Mouse (Mus musculus): ENCODE results near the gene Guca1b. TPM values are rescaled to one million over a fixed set of nuclear protein-coding genes. Genes with fewer than 3 reads are reported as not detected.
A peak's percentile ranks its signal among the peaks of the same experiment; 100 is the strongest.

The Guca1b gene
- total and polyA plus RNA-seq, 3 experiments = 1.3 to 3.1 TPM; not detected in 1

DNA sequence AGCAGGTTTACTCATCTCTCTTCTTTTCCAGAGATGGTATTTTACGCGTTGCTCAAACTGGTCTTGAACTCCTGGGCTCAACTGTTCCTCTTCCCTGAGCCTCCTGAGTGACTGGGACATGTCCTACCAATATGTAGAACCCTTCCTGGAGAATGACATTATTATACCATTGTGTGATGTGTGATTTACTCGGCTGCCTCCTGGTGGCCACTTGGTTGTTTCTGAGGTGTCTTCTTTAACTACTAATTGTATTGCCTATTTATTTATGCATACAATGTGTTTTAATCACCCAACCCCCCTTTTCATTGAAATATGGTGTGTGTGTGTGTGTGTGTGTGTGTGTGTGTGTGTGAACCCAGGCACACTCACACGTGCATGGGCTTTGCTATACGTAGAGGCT lies 45.6 kb downstream of the Guca1b start:
- no peak for TF ChIP-seq GATA1 (IDR thresholded peaks at IDR 0.05; ENCODE audit: low read depth, low read length)
- TF ChIP-seq MAX (IDR thresholded peaks at IDR 0.05; ENCODE audit: low read length) = no peak
- TF ChIP-seq CHD2 (IDR thresholded peaks at IDR 0.05; ENCODE audit: low read length) = no peak
- TF ChIP-seq ZMIZ1 (IDR thresholded peaks at IDR 0.05; ENCODE audit: low read depth, low read length) = no peak
- peak; percentile 78 for TF ChIP-seq SMC3 (IDR thresholded peaks at IDR 0.05; ENCODE audit: low read depth, low read length)
- TF ChIP-seq SIN3A (IDR thresholded peaks at IDR 0.05; ENCODE audit: low read length) = no peak
- peak; percentile 34; the same call in 1 of the 2 replicates for TF ChIP-seq ZC3H11A (IDR thresholded peaks at IDR 0.05; ENCODE audit: low read depth, low read length)
- TF ChIP-seq E2F4 (IDR thresholded peaks at IDR 0.05; ENCODE audit: borderline replicate concordance, low read depth, low read length) = no peak
- no peak for TF ChIP-seq GABPA (IDR thresholded peaks at IDR 0.05; ENCODE audit: low read depth, low read length)
- no peak for TF ChIP-seq USF1 (IDR thresholded peaks at IDR 0.05; ENCODE audit: low read depth, low read length)
- TF ChIP-seq RCOR1 (IDR thresholded peaks at IDR 0.05; ENCODE audit: low read depth, low read length) = no peak
- TF ChIP-seq HCFC1 (IDR thresholded peaks at IDR 0.05; ENCODE audit: low read depth, low read length) = no peak
- TF ChIP-seq RAD21 (IDR thresholded peaks at IDR 0.05; ENCODE audit: low read depth, low read length) = peak; percentile 52
- no peak for TF ChIP-seq POLR2A (IDR thresholded peaks at IDR 0.05; ENCODE audit: control insufficient read depth in 1 of 2, insufficient read depth in 1 of 2, low read depth in 1 of 2, low read length in 2 of 2, poor library complexity in 1 of 2)
- TF ChIP-seq MYC (IDR thresholded peaks at IDR 0.05; ENCODE audit: low read depth, low read length) = no peak
- TF ChIP-seq MAFK (IDR thresholded peaks at IDR 0.05; ENCODE audit: borderline replicate concordance, low read depth, low read length) = no peak
- no peak for TF ChIP-seq ETS1 (IDR thresholded peaks at IDR 0.05; ENCODE audit: low read depth, low read length)
- TF ChIP-seq ZNF384 (IDR thresholded peaks at IDR 0.05; ENCODE audit: low read depth, low read length) = no peak
- TF ChIP-seq TCF12 (IDR thresholded peaks at IDR 0.05; ENCODE audit: low read depth, low read length) = no peak
- TF ChIP-seq NELFE (IDR thresholded peaks at IDR 0.05; ENCODE audit: low read depth, low read length) = no peak
- TF ChIP-seq POLR2AphosphoS5 (IDR thresholded peaks at IDR 0.05; ENCODE audit: borderline replicate concordance, low read depth, low read length) = no peak
- TF ChIP-seq MXI1 (IDR thresholded peaks at IDR 0.05; ENCODE audit: low read depth, low read length) = no peak
- TF ChIP-seq BHLHE40 (IDR thresholded peaks at IDR 0.05; ENCODE audit: borderline replicate concordance, low read depth, low read length) = no peak
- no peak for TF ChIP-seq JUND (IDR thresholded peaks at IDR 0.05; ENCODE audit: low read depth, low read length)
- TF ChIP-seq TAL1 (IDR thresholded peaks at IDR 0.05; ENCODE audit: low read length) = no peak
- peak; percentile 20 to 72 (median 32); a peak in 4 of 6 replicates for TF ChIP-seq CTCF (IDR thresholded peaks at IDR 0.05 in 2 of 3, conservative IDR thresholded peaks at IDR 0.05 in 1 of 3; ENCODE audit: control insufficient read depth in 1 of 3, insufficient read depth in 1 of 3, low read depth in 2 of 3, low read length in 3 of 3, poor library complexity in 1 of 3, severe bottlenecking in 1 of 3)
- no peak for TF ChIP-seq NRF1 (IDR thresholded peaks at IDR 0.05; ENCODE audit: insufficient read depth, low read depth, low read length, poor library complexity, severe bottlenecking)

More for the DNA sequence above, 45.6 kb downstream of the Guca1b start:
- no peak overlapping the region for H3K27ac ChIP-seq (ENCODE audit: control insufficient read depth, low read depth, low read length)
- no peak overlapping the region for H3K9ac ChIP-seq (ENCODE audit: control insufficient read depth, low read depth, low read length, poor library complexity, severe bottlenecking)
- H3K79me2 ChIP-seq (ENCODE audit: control insufficient read depth, insufficient read depth, low read length, poor library complexity) = no peaks in the 10 kb centered on the region
- peak; percentile 55 for DNase-seq (ENCODE audit: low read depth, low spot score)
- H3K4me1 ChIP-seq (ENCODE audit: control insufficient read depth in 1 of 2, insufficient read depth in 2 of 2, low read length in 2 of 2) = no peaks in the 10 kb centered on the region
- peaks cover 0 to 2% of the 10 kb centered on the region in 2 experiments; a peak in 1 of 4 replicates for H3K27me3 ChIP-seq (ENCODE audit: control insufficient read depth in 1 of 2, insufficient read depth in 2 of 2, low read length in 2 of 2)
- H3K36me3 ChIP-seq (ENCODE audit: control insufficient read depth in 1 of 2, insufficient read depth in 2 of 2, low read length in 2 of 2) = no peaks in the 10 kb centered on the region
- no peaks in the 10 kb centered on the region for H3K9me3 ChIP-seq (replicated peaks; ENCODE audit: insufficient read depth, low read length)
- no peak overlapping the region for H3K4me3 ChIP-seq (ENCODE audit: control insufficient read depth in 1 of 2, insufficient read depth in 1 of 2, low read depth in 2 of 2, low read length in 2 of 2)

All from MEL (cell line).